Mouse (Mus musculus): ENCODE data around the gene Iffo1. TPM values are rescaled to one million over a fixed set of nuclear protein-coding genes. Genes with fewer than 3 reads are reported as not detected.

The Iffo1 gene
- total and polyA plus RNA-seq, 3 experiments = 5.7 to 19.7 (median 7.0) TPM

- TF ChIP-seq POLR2A (IDR thresholded peaks at IDR 0.05; ENCODE audit: insufficient read depth, low read depth, low read length) (peak; percentile 87), CTCF (IDR thresholded peaks at IDR 0.05) (no peak), EP300 (IDR thresholded peaks at IDR 0.05; ENCODE audit: insufficient read depth, low read depth, low read length) (0 out of 2 replicates have a peak, but pooled peaks have one; percentile 24)
- DNase-seq = peak; percentile 90 to 91
- Histone ChIP-seq H3K36me3 (ENCODE audit: control insufficient read depth, insufficient read depth, low read length) (no peaks in the 10 kb centered on the region), H3K79me2 (replicated peaks; ENCODE audit: control insufficient read depth, insufficient read depth, low read length) (no peaks in the 10 kb centered on the region), H3K27ac (peak within 1 kb of the TSS; percentile 93), H3K9ac (ENCODE audit: low read depth, low read length) (peak within 1 kb of the TSS; percentile 94), H3K4me1 (ENCODE audit: control insufficient read depth, insufficient read depth, low read length) (peaks cover 1% of the 10 kb centered on the region; the same call in 1 of the 2 replicates), H3K4me3 (peak within 1 kb of the TSS; percentile 68), H3K27me3 (ENCODE audit: control insufficient read depth, insufficient read depth, low read length) (no peaks in the 10 kb centered on the region)
- intact Hi-C loops (cut with DNase I) = no loop called here
- under 1% methylated on average over 66 of the region's 66 CpGs for WGBS
These were observed 13.5 kb upstream of the Iffo1 start, which contains the start of gene Nop2 for GRCm38 (mm10) chr6:125131302-125132156. TSS of gene Nop2 (plus strand) at chr6:125131909.

GRCm38 (mm10) chr6:125132470-125132869, 12.6 kb upstream of the Iffo1 start:
- intact Hi-C loops (cut with DNase I) = no loop called here
- Histone ChIP-seq H3K79me2 (replicated peaks; ENCODE audit: control insufficient read depth, insufficient read depth, low read length) (no peaks in the 10 kb centered on the region), H3K36me3 (ENCODE audit: control insufficient read depth, insufficient read depth, low read length) (no peaks in the 10 kb centered on the region), H3K4me1 (ENCODE audit: control insufficient read depth, insufficient read depth, low read length) (peaks cover 1% of the 10 kb centered on the region; the same call in 1 of the 2 replicates), H3K27me3 (ENCODE audit: control insufficient read depth, insufficient read depth, low read length) (no peaks in the 10 kb centered on the region), H3K4me3 (peak overlapping the region; percentile 68), H3K9ac (ENCODE audit: low read depth, low read length) (peak overlapping the region; percentile 90), H3K27ac (peak overlapping the region; percentile 93)
- no peak for DNase-seq
- TF ChIP-seq POLR2A (IDR thresholded peaks at IDR 0.05; ENCODE audit: insufficient read depth, low read depth, low read length) (no peak), EP300 (IDR thresholded peaks at IDR 0.05; ENCODE audit: insufficient read depth, low read depth, low read length) (no peak), CTCF (IDR thresholded peaks at IDR 0.05) (no peak)
- WGBS = 2% methylated on average over 11 of the region's 11 CpGs

- WGBS = 83% methylated on average over 19 of the region's 19 CpGs
These were observed 7.9 kb upstream of the Iffo1 start for GRCm38 (mm10) chr6:125137002-125137671.

GRCm38 (mm10) chr6:125139747-125140146, 5.3 kb upstream of the Iffo1 start:
- intact Hi-C loops (cut with DNase I) = no loop called here
- Histone ChIP-seq H3K79me2 (replicated peaks; ENCODE audit: control insufficient read depth, insufficient read depth, low read length) (no peaks in the 10 kb centered on the region), H3K27me3 (ENCODE audit: control insufficient read depth, insufficient read depth, low read length) (no peaks in the 10 kb centered on the region), H3K9ac (ENCODE audit: low read depth, low read length) (no peak overlapping the region), H3K36me3 (ENCODE audit: control insufficient read depth, insufficient read depth, low read length) (no peaks in the 10 kb centered on the region), H3K27ac (no peak overlapping the region), H3K4me3 (no peak overlapping the region), H3K4me1 (ENCODE audit: control insufficient read depth, insufficient read depth, low read length) (no peaks in the 10 kb centered on the region)
- WGBS = 88% methylated on average over 7 of the region's 7 CpGs
- TF ChIP-seq POLR2A (IDR thresholded peaks at IDR 0.05; ENCODE audit: insufficient read depth, low read depth, low read length) (no peak), EP300 (IDR thresholded peaks at IDR 0.05; ENCODE audit: insufficient read depth, low read depth, low read length) (no peak), CTCF (IDR thresholded peaks at IDR 0.05) (no peak)
- DNase-seq = no peak

More at GRCm38 (mm10) chr6:125137002-125137671, 7.9 kb upstream of the Iffo1 start:
- Histone ChIP-seq H3K9ac (ENCODE audit: low read depth, low read length) (no peak overlapping the region), H3K4me1 (ENCODE audit: control insufficient read depth, insufficient read depth, low read length) (peaks cover 1% of the 10 kb centered on the region; the same call in 1 of the 2 replicates), H3K27me3 (ENCODE audit: control insufficient read depth, insufficient read depth, low read length) (no peaks in the 10 kb centered on the region), H3K27ac (peak overlapping the region; percentile 5; the same call in 1 of the 2 replicates), H3K36me3 (ENCODE audit: control insufficient read depth, insufficient read depth, low read length) (no peaks in the 10 kb centered on the region), H3K4me3 (no peak overlapping the region), H3K79me2 (replicated peaks; ENCODE audit: control insufficient read depth, insufficient read depth, low read length) (no peaks in the 10 kb centered on the region)
- intact Hi-C loops (cut with DNase I) = no loop called here
- peak; percentile 33 to 66 for DNase-seq
- no peak for TF ChIP-seq POLR2A (IDR thresholded peaks at IDR 0.05; ENCODE audit: insufficient read depth, low read depth, low read length)
- TF ChIP-seq CTCF (IDR thresholded peaks at IDR 0.05) = peak; percentile 75
- TF ChIP-seq EP300 (IDR thresholded peaks at IDR 0.05; ENCODE audit: insufficient read depth, low read depth, low read length) = no peak

- TF ChIP-seq CTCF (IDR thresholded peaks at IDR 0.05) (no peak), POLR2A (IDR thresholded peaks at IDR 0.05; ENCODE audit: insufficient read depth, low read depth, low read length) (no peak), EP300 (IDR thresholded peaks at IDR 0.05; ENCODE audit: insufficient read depth, low read depth, low read length) (no peak)
- no peaks in the 10 kb centered on the region; the same call in 1 of the 2 replicates for H3K36me3 ChIP-seq (ENCODE audit: control insufficient read depth, insufficient read depth, low read length)
- no peak for DNase-seq
- no peak overlapping the region for H3K4me3 ChIP-seq
- no peak overlapping the region for H3K9ac ChIP-seq (ENCODE audit: low read depth, low read length)
- intact Hi-C loops (cut with DNase I) = no loop called here
- peaks cover 11% of the 10 kb centered on the region for H3K4me1 ChIP-seq (ENCODE audit: control insufficient read depth, insufficient read depth, low read length)
- H3K27ac ChIP-seq = no peak overlapping the region
- WGBS = 92% methylated on average over 8 of the region's 8 CpGs
- H3K27me3 ChIP-seq (ENCODE audit: control insufficient read depth, insufficient read depth, low read length) = no peaks in the 10 kb centered on the region
- peaks cover 2% of the 10 kb centered on the region for H3K79me2 ChIP-seq (replicated peaks; ENCODE audit: control insufficient read depth, insufficient read depth, low read length)
These were observed 2.6 kb upstream of the Iffo1 start for GRCm38 (mm10) chr6:125142436-125142835.

All from heart, adult 2 months (tissue).